Mouse (Mus musculus): ENCODE measurements at regions not wholly inside any gene's neighbourhood (a gene's known extent, or its start where the extent isn't known, plus 50 kb on each side); places are given as distances from the start of the nearest gene placed in this dataset.
"Not testable (repeated sequence)": the region's sequence is repeated elsewhere in the genome, so short reads cannot be mapped to it uniquely, and the experiment has no call there.

GRCm38 (mm10) chr11:10102314-10102713, 910.6 kb downstream of the Abca13 start:
- TF ChIP-seq CTCF (conservative IDR thresholded peaks at IDR 0.05; ENCODE audit: insufficient read depth, insufficient read length, low read depth, low read length); POLR2A (IDR thresholded peaks at IDR 0.05; ENCODE audit: low read depth, low read length): not testable (repeated sequence)

Measured in kidney, adult 2 months (tissue).